Mouse (Mus musculus) embryonic facial prominence, embryonic 15.5 days (tissue): ENCODE data around the gene Tekt4. TPM values are rescaled to one million over a fixed set of nuclear protein-coding genes. Genes with fewer than 3 reads are reported as not detected.

ENCODE experiments used
- ATAC-seq: fragments of 200-750 bp; cut with Nextera tagmentation; 2 replicates; pipeline ENCODE4 v1.8.0; 2017; ENCODE audit warnings: low read depth, moderate TSS enrichment; ENCODE audit not compliant: insufficient number of reproducible peaks, low FRiP score, low TSS enrichment
- H3K27ac ChIP-seq: fragments of 300-500 bp; sonication (generic); replicated peaks from 2 replicates; pipeline ENCODE4 v1.5.1; 2015; ENCODE audit warnings: mild to moderate bottlenecking, inconsistent platforms
- H3K27me3 ChIP-seq: fragments of 300-500 bp; sonication (generic); 2 replicates; pipeline ENCODE4 v1.6.1; 2015; ENCODE audit warnings: inconsistent platforms
- H3K36me3 ChIP-seq: fragments of 300-500 bp; sonication (generic); 2 replicates; pipeline ENCODE4 v1.6.1; 2015; ENCODE audit warnings: mild to moderate bottlenecking, inconsistent platforms
- H3K4me1 ChIP-seq: fragments of 300-500 bp; sonication (generic); 2 replicates; pipeline ENCODE4 v1.6.1; 2015; ENCODE audit warnings: inconsistent platforms
- H3K4me2 ChIP-seq: fragments of 300-500 bp; sonication (generic); replicated peaks from 2 replicates; pipeline ENCODE4 v1.6.1; 2015; ENCODE audit warnings: mild to moderate bottlenecking, inconsistent platforms
- H3K4me3 ChIP-seq: fragments of 300-500 bp; sonication (generic); replicated peaks from 2 replicates; pipeline ENCODE4 v1.5.1; 2015; ENCODE audit warnings: mild to moderate bottlenecking, inconsistent platforms
- H3K9ac ChIP-seq: fragments of 300-500 bp; sonication (generic); 2 replicates; pipeline ENCODE4 v1.6.1; 2015; ENCODE audit warnings: inconsistent platforms
- H3K9me3 ChIP-seq: fragments of 300-500 bp; sonication (generic); replicated peaks from 2 replicates; pipeline ENCODE4 v1.6.1; 2016; ENCODE audit warnings: inconsistent platforms
- WGBS: fragments of 180-500 bp; shearing (Covaris S2); methylation state at CpG from one replicate; pipeline ENCODE4 v1.1.7; 2015; 5-methylcytosine and 5-hydroxymethylcytosine counted together
- polyA plus RNA-seq: library from polyadenylated mRNA; unstranded; fragments of >200 nt; fragmentation: Nextera tagmentation; extraction: Ambion mirVana; gene quantifications from 2 replicates; pipeline ENCODE4 v1.2.1, GENCODE M21; 2015

Gene Tekt4
- polyA plus RNA-seq, 1 experiment from 2014 or later = 6.2 TPM

DNA sequence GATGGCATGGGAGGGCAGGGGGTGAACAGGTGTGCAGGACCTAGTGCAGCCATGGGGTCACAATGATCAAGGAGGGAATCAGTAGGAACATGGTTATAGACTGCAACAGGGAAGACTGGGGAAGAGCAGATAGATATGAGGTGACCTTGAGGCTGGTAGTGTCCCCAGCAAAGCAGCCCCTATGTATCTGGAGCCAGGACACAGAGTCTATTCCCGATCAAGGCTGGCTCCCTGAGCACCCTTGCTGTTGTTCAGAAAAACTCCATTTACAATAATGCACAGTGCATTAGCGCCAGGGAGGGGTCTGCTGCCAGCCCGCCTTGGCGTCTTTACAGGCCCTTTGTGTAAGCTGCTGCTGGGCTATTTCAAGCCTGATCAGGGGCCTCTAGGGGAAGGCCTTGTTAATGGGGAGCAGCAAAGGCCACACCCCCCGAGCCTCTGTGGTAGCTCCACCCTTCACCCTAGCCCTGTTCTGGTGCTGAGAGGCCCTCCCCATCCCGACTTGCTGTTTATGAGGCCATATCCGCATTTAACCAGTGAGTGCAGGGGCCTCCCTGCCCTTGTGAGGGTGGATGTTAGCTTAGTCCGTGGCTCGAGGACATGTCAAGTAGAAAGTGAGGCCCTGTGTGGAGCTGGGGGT, 7.9 kb downstream of the Tekt4 start:
- Histone ChIP-seq H3K4me2 (no peak overlapping the region), H3K27ac (no peak overlapping the region)

DNA sequence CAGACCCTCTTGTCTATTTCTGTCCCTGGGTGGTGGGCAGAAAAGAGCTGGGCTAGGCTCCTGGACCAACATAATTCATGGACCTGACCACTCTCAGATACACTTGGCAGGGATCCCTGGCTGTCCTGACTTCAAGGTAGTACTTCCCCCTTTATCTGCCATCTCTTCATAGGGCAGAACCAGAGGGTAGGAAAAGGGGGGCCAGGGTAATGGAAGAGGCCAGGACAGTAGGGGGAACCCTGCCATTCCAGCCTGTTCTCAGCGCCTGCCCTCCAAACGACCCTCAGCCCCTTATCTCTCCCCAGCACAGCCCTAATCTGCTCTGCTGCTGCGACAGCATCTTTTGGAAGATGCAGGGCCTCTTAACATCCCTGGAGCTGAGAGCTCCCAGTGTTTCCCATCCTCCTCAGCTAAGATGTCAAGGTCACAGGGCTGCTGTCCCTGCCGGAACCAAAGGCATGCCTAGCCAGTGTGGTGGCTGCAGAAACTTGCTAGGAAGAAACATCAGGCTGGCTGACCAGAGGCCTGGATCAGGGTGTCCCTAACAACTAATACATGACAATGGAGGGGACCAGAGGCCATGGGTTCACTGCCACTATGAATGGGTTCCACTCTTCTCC, 9.0 kb downstream of the Tekt4 start:
- no peaks in the 10 kb centered on the region for H3K27me3 ChIP-seq
- peaks cover 10% of the 10 kb centered on the region for H3K4me1 ChIP-seq
- no peak overlapping the region for H3K4me3 ChIP-seq
- H3K36me3 ChIP-seq = no peaks in the 10 kb centered on the region
- H3K9ac ChIP-seq = no peak overlapping the region
- WGBS = 54% methylated on average over 4 of the region's 4 CpGs
- no peak overlapping the region for H3K4me2 ChIP-seq
- no peak for ATAC-seq
- no peak overlapping the region for H3K27ac ChIP-seq
- H3K9me3 ChIP-seq = no peaks in the 10 kb centered on the region

More for the DNA sequence above, 7.9 kb downstream of the Tekt4 start:
- ATAC-seq = no peak
- H3K9ac ChIP-seq = no peak overlapping the region
- WGBS = 26% methylated on average over 9 of the region's 9 CpGs
- H3K4me3 ChIP-seq = no peak overlapping the region
- H3K36me3 ChIP-seq = no peaks in the 10 kb centered on the region
- H3K27me3 ChIP-seq = no peaks in the 10 kb centered on the region
- peaks cover 10% of the 10 kb centered on the region for H3K4me1 ChIP-seq
- no peaks in the 10 kb centered on the region for H3K9me3 ChIP-seq

DNA sequence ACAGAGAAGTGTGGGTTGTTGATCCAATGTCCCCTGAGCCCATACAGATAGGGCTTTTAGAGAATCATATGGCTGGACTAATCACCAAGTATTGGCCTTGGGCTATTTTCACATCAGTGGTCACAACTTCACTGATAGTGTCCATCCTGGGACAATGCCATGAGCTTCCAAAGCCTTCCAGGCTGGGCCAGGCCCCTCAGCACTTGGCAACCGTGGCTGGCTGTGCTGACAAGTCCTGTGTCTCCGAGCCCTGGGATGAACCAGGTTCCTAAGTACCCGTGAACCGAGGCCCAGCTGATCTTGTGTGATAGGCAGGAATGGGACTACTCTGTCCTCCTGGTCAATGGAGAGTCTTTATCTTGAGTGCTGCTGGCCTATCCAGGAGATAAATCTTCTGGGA, 9.7 kb downstream of the Tekt4 start:
- ATAC-seq = no peak
- H3K4me3 ChIP-seq = no peak overlapping the region
- H3K27me3 ChIP-seq = no peaks in the 10 kb centered on the region
- WGBS = 75% methylated on average over 4 of the region's 4 CpGs
- no peaks in the 10 kb centered on the region for H3K36me3 ChIP-seq
- no peak overlapping the region for H3K9ac ChIP-seq
- peaks cover 10% of the 10 kb centered on the region for H3K4me1 ChIP-seq
- H3K27ac ChIP-seq = no peak overlapping the region
- no peaks in the 10 kb centered on the region for H3K9me3 ChIP-seq
- H3K4me2 ChIP-seq = no peak overlapping the region

DNA sequence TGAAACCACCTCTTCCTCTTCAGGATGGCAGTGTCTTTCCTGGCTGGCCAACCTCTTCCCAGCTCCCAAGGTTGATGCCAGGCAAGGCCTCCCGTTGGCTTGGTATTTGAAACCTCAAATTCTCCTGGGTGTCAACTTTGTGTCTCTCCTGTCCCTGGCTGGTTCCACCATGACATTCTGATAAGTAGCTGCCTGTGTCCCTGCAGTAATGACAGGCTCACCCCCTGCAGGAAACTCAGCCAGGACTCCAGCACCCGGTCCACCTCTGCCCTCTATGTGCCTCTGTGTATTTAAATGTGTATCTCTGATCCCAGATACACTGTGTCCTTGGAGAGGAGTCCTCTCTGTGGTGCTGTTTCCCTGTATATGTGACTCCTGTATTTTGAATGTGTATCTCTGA, 11.8 kb downstream of the Tekt4 start:
- Histone ChIP-seq H3K4me1 (peaks cover 10% of the 10 kb centered on the region), H3K27ac (no peak overlapping the region), H3K4me2 (no peak overlapping the region), H3K36me3 (no peaks in the 10 kb centered on the region), H3K4me3 (no peak overlapping the region), H3K27me3 (peaks cover 6% of the 10 kb centered on the region; the same call in 1 of the 2 replicates), H3K9me3 (no peaks in the 10 kb centered on the region), H3K9ac (no peak overlapping the region)
- WGBS = 75% methylated on average over 2 of the region's 2 CpGs
- no peak for ATAC-seq

DNA sequence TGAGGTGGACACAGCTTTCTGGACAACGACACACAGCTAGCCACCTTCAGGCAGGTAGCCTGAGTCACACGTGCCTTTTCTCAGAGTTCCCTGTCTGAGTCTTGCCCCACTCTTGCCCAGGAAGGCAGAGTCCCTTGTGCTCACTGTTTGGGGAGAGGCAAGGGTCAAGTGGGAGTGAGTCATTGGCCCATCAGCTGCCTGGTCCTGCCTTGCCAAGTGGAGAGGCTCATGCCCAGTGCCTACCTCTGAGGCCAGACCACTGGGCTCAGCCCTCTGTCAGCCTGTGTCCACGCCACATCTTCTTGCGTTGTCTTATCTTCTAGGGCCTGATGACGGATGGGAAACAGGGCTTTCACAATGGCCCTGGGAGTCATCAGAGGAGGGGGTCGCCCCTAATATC, 13.4 kb downstream of the Tekt4 start:
- H3K9ac ChIP-seq = no peak overlapping the region
- no peaks in the 10 kb centered on the region for H3K36me3 ChIP-seq
- WGBS = 69% methylated on average over 6 of the region's 6 CpGs
- peaks cover 18% of the 10 kb centered on the region for H3K27me3 ChIP-seq
- H3K4me3 ChIP-seq = no peak overlapping the region
- no peak overlapping the region for H3K27ac ChIP-seq
- H3K9me3 ChIP-seq = no peaks in the 10 kb centered on the region
- H3K4me2 ChIP-seq = no peak overlapping the region
- no peak for ATAC-seq
- H3K4me1 ChIP-seq = peaks cover 2% of the 10 kb centered on the region; the same call in 1 of the 2 replicates

DNA sequence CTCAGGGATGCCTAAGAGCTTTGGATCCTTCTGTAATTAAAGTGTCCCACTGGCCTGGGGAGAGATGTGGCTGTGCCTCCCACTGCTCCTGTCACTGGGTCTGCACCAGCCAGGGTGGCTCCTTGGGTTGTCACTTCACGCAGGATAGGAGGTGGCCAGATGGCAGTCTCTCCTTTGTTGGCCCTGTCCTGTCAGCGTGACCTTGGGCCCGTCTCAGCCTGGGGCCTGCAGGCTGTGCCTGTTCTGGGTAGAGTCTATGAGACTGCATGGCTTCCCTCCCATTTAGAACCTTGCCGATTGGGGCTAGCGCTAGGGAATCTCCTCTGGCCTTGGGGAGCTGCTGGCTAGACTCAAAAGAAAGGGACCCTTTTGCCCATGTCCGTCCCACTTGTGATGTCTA, 13.9 kb downstream of the Tekt4 start:
- ATAC-seq = no peak
- Histone ChIP-seq H3K4me2 (no peak overlapping the region), H3K27ac (no peak overlapping the region), H3K4me3 (no peak overlapping the region), H3K36me3 (no peaks in the 10 kb centered on the region), H3K4me1 (no peaks in the 10 kb centered on the region), H3K9me3 (no peaks in the 10 kb centered on the region), H3K9ac (no peak overlapping the region), H3K27me3 (peaks cover 23% of the 10 kb centered on the region)
- 67% methylated on average over 6 of the region's 6 CpGs for WGBS

DNA sequence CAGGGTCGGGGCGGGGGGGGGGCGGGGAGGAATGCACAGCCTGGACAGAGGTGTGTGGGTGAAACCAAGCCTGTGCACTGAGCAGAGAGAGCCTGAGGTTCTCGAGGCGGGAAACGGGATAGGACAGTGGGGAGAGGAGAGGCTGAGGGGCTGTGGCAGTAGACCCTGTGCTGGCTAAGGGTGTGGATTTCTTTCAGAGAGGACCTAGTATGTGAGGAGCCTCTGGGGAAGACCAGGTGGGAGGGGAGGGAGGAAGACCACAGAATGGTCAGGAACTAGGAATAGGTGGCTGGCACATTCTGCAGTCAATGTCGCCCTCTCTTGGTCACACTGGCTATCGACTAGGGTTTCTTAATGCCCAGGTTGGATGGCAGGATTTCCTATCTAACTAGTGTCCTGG, 15.4 kb downstream of the Tekt4 start:
- Histone ChIP-seq H3K9me3 (no peaks in the 10 kb centered on the region), H3K9ac (no peak overlapping the region), H3K27ac (no peak overlapping the region), H3K36me3 (no peaks in the 10 kb centered on the region), H3K27me3 (peaks cover 28% of the 10 kb centered on the region), H3K4me3 (no peak overlapping the region), H3K4me1 (peaks cover 10% of the 10 kb centered on the region; the same call in 1 of the 2 replicates), H3K4me2 (no peak overlapping the region)
- 20% methylated on average over 8 of the region's 8 CpGs for WGBS
- ATAC-seq = no peak

DNA sequence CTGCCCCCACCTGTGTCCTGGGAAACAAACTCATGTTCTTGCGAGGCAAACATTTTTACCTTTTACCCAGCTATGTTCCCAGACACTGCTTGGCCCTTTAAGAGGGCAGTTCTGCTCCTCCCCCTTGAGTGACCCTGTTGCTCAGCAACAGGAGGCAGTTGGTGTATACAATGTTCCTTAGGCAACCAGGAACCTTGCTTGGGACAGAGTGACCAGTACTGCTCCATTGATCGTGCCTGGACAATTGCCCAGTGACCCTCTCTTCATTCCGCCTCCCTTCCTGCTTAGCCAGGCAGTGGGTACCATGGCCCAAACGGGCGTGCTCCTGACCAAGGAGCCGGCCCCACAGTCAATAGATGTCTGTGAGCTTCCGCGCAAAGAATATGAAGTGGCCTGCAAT, 17.0 kb downstream of the Tekt4 start:
- Histone ChIP-seq H3K4me3 (no peak overlapping the region), H3K27me3 (peaks cover 28% of the 10 kb centered on the region), H3K4me1 (peaks cover 16% of the 10 kb centered on the region; the same call in 1 of the 2 replicates), H3K9me3 (no peaks in the 10 kb centered on the region), H3K36me3 (no peaks in the 10 kb centered on the region), H3K27ac (no peak overlapping the region), H3K4me2 (no peak overlapping the region), H3K9ac (no peak overlapping the region)
- WGBS = 53% methylated on average over 8 of the region's 8 CpGs
- no peak for ATAC-seq

DNA sequence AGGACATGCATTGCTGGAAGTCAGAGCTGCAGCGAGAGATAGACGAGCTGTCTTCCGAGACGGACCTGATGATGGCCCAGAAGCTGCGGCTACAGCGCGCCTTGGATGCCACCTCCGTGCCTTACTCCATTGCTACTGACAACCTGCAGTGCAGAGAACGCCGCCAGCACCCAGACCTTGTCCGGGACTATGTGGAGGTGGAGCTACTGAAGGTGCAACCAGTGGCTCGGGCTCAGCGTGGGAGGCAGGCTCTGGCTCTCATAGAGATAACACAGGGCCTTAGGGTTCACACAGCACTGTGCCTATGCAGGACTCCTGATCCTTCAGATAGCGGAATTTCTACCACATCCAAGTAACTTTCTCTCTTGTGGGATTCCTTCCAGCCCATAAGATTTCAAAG, 17.6 kb downstream of the Tekt4 start:
- peaks cover 16% of the 10 kb centered on the region; the same call in 1 of the 2 replicates for H3K4me1 ChIP-seq
- ATAC-seq = no peak
- H3K4me3 ChIP-seq = no peak overlapping the region
- WGBS = 46% methylated on average over 14 of the region's 14 CpGs
- no peaks in the 10 kb centered on the region for H3K9me3 ChIP-seq
- H3K9ac ChIP-seq = no peak overlapping the region
- peaks cover 28% of the 10 kb centered on the region for H3K27me3 ChIP-seq
- no peak overlapping the region for H3K4me2 ChIP-seq
- H3K27ac ChIP-seq = no peak overlapping the region
- H3K36me3 ChIP-seq = no peaks in the 10 kb centered on the region

DNA sequence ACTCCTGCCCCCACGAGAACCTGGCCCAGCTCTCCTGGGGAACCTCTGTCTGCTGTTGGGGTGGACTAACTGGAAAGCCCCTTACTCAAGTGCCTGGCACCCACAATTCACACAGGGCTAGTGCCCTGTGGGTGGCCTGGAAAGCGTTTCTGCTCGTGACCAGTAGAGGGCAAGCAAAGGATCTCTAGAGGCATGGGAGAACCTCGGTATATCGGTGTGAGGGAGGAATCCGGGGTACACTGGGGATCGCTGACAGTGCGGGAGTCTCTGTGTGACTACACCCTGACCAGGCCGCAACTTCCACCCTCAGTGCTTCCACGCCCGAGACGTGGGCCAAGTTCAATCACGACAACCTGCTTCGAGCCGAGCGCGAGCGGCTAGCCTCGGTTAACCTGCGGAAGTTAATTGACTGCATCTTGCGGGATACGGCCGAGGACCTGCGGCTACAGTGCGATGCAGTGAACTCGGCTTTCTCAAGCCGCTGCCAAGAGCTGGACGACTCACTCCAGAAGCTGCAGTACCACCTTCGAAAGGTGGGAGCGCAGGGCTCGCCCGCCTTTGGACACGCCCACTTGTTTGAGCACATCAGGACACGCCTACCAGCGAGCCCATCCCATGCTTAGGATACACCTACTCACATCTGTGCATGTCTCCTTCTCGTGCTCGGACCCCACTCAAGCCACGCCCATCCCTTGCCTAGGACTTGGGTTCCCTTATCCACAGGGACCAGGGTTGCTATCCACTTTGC, 20.1 kb downstream of the Tekt4 start:
- Histone ChIP-seq H3K4me2 (peak overlapping the region; percentile 95), H3K9me3 (no peaks in the 10 kb centered on the region), H3K27me3 (peaks cover 28% of the 10 kb centered on the region), H3K9ac (0 out of 2 replicates have a peak overlapping the region, but pooled peaks have one; percentile 23), H3K36me3 (no peaks in the 10 kb centered on the region), H3K4me3 (peak overlapping the region; percentile 45), H3K27ac (no peak overlapping the region), H3K4me1 (peaks cover 16% of the 10 kb centered on the region; the same call in 1 of the 2 replicates)
- WGBS = 1% methylated on average over 38 of the region's 38 CpGs
- ATAC-seq = peak; percentile 52; the same call in 1 of the 2 replicates

DNA sequence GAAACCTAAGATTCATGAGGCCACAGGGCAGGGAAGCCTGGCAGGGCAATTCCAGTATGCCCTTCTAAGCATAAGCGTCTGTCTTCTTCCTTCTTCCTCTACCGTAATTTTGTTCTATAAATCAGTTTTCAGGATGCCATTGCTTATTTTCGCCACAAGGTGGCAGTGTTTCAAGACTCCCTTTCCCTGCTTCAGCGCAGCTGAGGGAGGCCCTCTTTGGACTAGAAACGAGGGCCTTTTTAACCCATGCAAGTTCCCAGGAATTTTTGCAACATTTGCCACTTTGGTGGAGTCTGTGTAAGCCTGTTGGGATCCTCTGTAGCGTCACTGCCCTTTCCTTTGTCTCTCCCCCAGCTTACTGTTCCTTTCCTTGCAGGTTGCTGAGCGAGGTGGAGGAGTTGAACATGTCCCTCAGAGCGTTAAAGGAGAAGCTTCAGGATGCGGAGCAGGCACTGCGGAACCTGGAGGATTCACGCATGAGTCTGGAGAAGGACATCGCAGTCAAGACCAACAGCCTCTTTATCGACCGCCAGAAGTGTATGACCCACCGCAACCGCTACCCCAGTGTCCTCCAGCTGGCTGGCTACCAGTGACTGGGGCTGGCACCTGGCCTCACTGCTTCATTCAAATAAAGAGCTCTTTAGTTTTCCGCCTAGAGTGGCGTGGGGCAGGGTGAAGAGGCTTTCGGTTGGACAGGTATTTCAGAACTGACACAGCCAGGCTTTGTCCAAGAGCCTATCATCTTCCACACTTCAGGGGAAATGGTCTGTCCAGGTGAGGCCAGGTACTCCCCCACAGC, 21.7 kb downstream of the Tekt4 start:
- ATAC-seq = no peak
- H3K9ac ChIP-seq = no peak overlapping the region
- peaks cover 16% of the 10 kb centered on the region; the same call in 1 of the 2 replicates for H3K4me1 ChIP-seq
- peaks cover 22% of the 10 kb centered on the region for H3K27me3 ChIP-seq
- no peaks in the 10 kb centered on the region for H3K9me3 ChIP-seq
- no peaks in the 10 kb centered on the region for H3K36me3 ChIP-seq
- 40% methylated on average over 19 of the region's 19 CpGs for WGBS
- no peak overlapping the region for H3K4me3 ChIP-seq
- no peak overlapping the region for H3K27ac ChIP-seq
- no peak overlapping the region for H3K4me2 ChIP-seq
